Mouse (Mus musculus) cortical plate, adult 2 months (tissue): ENCODE measurements around the gene Mreg.

Experiments used
- CTCF ChIP-seq: fragments of 200-500 bp; IDR thresholded peaks from 2 replicates; pipeline ENCODE4 v1.5.1; 2011; ENCODE audit warnings: mild to moderate bottlenecking, control low read depth, low read length; ENCODE audit not compliant: insufficient read depth; ENCODE audit errors: extremely low read depth
- POLR2A ChIP-seq: fragments of 200-500 bp; IDR thresholded peaks from 2 replicates; pipeline ENCODE4 v1.6.1; 2011; ENCODE audit warnings: mild to moderate bottlenecking, low read length, control low read depth; ENCODE audit not compliant: insufficient read depth; ENCODE audit errors: extremely low read depth

DNA sequence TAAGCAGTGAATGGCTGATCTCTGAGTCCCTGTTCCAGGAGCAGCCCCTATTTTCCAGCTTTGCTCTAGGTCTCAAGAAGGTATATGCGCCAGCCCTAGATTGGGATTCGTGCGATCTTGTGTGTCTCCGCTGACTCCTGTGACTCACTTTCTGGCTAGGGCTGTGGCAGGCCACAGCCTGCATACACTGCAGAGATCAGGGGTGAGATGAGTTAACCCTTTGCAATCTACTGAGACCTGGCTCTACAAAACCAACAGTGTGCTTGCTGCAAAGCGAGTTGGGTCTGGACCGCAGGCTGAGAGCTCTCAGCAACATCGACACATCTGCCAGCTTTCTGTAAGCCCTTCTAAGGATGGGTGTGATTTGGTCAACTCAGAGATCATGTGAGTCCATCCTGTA lies 9.4 kb downstream of the Mreg start:
- no peak for TF ChIP-seq POLR2A
- TF ChIP-seq CTCF: no peak
